Mouse (Mus musculus): ENCODE measurements around the gene Ankrd2.

Gene Ankrd2
- long read RNA-seq, experiment 1, result 0 reads
- long read RNA-seq, experiment 2, partial matches to known transcripts, result 1 of 1 reads
- long read RNA-seq, experiment 2, other reads (novel, unspliced or antisense), result 0 of 1 reads

GRCm38 (mm10) chr19:42035456-42036248 is at the start of gene Ankrd2:
TSS of gene Ankrd2 (plus strand) at chr19:42036000.
- intact Hi-C loops (cut with DNase I), result loop anchor here (5.0 kb wide), 1 partner anchor 37 kb away; no protein-coding TSS in a partner anchor

GRCm38 (mm10) chr19:41987206-41987605 is 48.6 kb upstream of the Ankrd2 start:
- intact Hi-C loops (cut with DNase I), result no loop called here

GRCm38 (mm10) chr19:41989810-41990209 is 46.0 kb upstream of the Ankrd2 start:
- intact Hi-C loops (cut with DNase I), result no loop called here

DNA sequence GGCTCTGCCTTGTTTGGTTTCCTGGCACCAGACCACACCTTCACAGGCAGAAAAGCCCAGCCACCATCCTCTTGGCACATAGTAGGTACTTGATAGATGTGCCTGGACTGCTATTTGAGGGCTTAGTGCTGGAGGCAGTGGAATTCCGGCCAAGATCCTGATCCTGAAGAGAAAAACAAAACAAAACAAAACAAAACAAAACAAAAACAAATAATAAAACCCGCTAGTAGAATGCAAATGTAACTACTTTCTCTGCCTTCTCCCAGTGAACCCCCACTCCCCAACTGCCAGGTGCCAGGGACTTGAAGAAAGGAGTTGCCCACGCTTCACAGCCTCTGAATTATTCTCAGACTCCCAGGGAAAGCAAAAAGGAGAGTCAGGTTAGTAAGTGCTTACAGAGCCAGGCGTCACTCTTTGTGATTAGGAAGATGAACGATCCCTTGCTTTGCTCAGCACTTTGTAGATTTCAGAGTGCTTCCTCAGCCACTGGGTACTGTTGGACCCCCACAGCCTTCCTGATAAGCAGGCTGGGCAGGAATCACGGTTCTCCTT is 43.8 kb upstream of the Ankrd2 start:
- intact Hi-C loops (cut with DNase I), result no loop called here

- intact Hi-C loops (cut with DNase I), result no loop called here
These were observed 42.8 kb upstream of the Ankrd2 start for GRCm38 (mm10) chr19:41992971-41993370.

GRCm38 (mm10) chr19:41993484-41993883 is 42.3 kb upstream of the Ankrd2 start:
- intact Hi-C loops (cut with DNase I), result no loop called here

DNA sequence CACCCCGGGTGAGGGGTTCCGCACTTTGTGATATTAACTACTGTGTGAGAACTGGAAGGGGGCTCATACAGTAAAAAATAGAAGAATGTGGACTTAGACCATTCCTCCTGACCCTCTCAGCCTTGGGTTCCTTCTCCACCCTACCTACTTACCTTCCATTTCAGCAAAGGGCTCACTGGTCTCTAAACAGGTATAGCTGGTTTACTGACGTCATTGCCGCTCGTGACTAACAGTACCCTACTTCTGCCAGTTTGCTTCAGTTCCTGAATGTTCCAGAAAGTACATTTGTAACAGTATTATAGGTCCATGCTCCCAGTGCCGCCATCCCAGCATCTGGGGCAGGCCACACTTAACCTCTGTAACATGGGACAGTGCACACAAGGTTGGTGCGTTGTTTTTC is 41.8 kb upstream of the Ankrd2 start:
- intact Hi-C loops (cut with DNase I), result no loop called here

DNA sequence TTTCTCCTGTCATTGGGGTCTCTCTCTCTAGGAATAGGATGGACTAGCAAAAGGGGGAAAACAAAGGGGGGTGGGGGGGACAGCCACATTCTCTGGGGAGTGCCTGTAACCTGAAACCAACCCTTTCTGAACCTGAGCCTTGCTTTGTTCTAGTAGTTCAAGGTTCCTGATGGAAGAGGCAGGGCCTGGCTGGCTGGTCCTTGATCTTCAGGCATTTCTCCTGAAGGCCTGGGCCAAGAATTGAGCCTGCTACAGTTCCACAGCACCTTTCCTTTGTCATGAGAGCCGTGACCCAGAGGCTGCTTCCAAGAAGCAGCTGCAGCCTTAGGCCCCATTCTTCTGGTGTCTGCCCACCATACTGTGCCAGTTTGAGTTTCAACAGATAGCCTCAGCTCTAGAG is 40.3 kb upstream of the Ankrd2 start:
- intact Hi-C loops (cut with DNase I), result no loop called here

- intact Hi-C loops (cut with DNase I), result no loop called here
These were observed 38.7 kb upstream of the Ankrd2 start for GRCm38 (mm10) chr19:41997090-41997489.

DNA sequence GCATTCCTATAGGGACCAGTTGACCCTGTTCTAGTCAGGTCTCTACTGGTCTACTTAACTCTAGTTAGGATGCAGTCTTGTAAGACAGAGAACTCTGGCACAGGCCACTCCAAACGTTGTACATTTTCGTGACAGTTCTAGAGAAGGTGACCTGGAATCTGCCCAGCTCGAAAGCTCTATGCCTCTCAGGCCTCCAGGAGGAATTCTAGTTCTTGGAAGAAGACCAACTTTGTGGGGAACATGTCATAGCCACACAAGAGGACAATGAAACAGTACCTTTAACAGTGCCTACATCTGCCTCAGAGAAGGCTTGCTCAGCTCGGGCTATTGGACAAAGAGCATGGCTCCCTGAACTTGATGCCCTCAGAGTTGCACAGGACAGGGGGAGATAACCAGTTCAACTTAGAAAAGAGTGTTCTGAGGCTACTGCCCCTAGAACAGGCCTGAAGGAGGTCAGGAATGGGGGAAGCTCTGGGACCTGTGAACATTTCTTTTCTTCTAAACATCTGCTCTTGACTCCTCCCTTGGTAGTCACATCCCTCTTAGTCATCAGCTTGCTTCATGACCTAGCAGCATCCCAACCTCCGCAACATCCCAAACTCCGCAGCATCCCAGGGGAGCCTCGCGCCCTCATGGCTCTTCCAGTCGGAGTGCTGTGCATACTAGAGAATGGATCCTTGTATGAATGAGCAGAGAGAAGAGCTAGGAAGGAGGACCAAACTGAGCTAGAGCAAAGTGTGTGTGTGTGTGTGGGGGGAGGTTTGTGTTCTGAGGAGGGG is 36.8 kb upstream of the Ankrd2 start:
- intact Hi-C loops (cut with DNase I), result no loop called here

DNA sequence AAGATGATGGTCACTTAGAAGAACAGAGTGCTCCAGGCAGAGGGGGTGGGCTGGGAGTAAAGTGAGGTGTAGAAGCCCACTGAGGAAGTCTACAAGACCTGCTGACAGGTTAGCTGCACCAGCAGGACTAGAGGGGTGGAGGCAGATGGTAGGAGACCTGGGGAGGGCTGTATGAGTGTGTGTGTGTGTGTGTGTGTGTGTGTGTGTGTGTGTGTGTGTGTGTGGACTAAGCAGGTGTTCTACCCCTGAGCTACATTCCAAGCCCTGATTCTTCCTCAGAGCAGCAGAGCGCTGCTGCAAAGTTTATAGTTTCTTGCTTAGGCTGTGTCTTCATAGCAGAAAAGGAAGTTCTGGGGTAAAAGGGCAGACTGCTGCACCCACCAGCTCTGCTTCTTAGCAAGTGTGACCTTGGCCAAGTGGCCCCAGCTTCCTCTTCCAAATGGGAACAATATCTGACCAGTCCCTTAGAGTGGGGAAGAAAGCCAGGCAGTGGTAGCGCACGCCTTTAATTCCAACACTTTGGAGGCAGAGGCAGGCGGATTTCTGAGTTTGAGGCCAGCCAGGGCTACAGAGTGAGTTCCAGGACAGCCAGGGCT is 36.0 kb upstream of the Ankrd2 start:
- intact Hi-C loops (cut with DNase I), result no loop called here

DNA sequence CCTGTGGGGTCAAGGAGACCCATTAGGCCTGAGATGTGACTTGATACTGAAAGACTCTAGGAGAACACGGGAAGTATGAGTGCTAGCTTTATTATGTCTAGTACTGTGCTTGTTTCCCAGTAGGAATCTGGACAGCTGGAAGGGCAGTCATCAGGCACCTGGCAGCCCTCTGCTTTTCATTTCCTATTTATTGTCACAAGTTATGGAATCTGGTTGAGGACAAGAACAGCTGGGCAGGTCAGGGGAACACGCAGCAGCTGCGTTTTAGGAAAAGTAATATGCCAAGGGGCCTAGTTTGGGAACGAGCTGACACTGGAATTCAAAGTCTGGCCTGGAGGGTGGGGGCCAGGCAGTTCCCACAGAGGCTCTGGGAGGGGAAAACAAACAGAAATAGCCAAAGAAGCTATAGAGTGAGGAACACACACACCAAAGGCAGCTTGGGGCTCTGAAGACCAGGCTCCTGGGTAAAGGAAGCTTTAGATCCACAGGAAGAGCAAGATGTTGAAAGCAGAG is 35.3 kb upstream of the Ankrd2 start:
- intact Hi-C loops (cut with DNase I), result no loop called here

GRCm38 (mm10) chr19:42001253-42001980 is 34.4 kb upstream of the Ankrd2 start:
- intact Hi-C loops (cut with DNase I), result no loop called here

- intact Hi-C loops (cut with DNase I), result no loop called here
These were observed 31.5 kb upstream of the Ankrd2 start for GRCm38 (mm10) chr19:42004258-42004657.

GRCm38 (mm10) chr19:42005616-42006015 is 30.2 kb upstream of the Ankrd2 start:
- intact Hi-C loops (cut with DNase I), result no loop called here

DNA sequence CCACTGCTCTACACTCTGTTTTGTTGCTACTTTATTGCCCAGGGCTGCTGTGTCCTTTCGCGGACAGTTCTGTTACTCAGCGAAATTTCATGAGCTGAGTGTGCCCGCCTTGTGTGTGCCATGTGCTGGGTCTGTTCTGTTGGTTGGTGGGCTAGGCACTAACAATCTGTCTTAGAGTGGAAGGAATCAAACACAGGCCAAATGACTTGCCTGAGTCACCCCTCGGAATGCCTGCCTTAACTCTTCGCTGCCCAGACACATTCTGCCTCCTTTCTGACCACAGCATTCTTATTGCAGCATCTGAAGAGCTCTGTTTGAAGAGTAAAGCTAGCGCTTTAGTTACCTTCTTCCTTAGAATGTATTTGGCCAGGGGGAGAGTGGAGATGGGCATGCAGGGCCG is 29.2 kb upstream of the Ankrd2 start:
- intact Hi-C loops (cut with DNase I), result no loop called here

DNA sequence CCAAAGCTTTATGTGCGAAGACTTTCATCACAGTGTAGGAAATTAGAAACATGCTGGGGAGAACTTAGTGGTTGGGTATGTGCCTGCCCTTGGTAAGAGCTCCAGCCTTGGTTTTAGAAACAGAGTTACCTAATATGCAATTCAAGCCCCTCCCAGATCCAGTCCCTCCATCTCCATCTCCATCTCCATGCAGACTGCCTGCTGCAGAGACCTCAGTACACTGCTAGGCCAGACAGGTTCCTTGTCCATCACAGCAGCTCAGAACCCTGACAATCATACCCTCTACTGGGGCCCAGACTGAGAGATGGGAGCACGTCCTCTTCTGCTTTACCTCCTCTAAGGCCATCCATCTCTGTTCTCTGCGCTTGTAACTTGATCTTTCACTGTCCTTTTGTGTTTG is 27.2 kb upstream of the Ankrd2 start:
- intact Hi-C loops (cut with DNase I), result no loop called here

- intact Hi-C loops (cut with DNase I), result no loop called here
These were observed 26.7 kb upstream of the Ankrd2 start for GRCm38 (mm10) chr19:42009067-42009466.

DNA sequence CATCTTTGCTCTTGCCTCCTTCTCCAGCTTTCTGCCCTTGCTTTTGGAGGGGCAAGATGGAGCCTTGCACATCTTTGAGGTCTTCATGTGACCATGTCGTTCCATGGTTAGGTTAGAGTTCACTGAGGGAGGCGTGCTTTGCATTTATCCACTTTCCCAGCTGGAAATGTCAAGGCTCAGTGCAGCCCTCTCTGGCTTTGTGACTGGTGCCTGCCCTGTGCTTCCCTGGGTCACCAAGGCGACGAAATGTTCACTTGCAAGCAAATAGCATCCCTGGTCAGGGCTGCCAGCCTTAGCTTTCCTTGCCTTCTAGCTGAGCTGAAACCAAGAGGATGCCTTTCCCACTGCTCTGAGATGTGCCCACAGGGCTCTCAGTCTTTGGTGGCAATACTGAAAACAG is 25.4 kb upstream of the Ankrd2 start:
- intact Hi-C loops (cut with DNase I), result no loop called here

GRCm38 (mm10) chr19:42011123-42011522 is 24.7 kb upstream of the Ankrd2 start:
- intact Hi-C loops (cut with DNase I), result no loop called here
